Mouse (Mus musculus) embryonic fibroblast, embryonic 13.5 days (primary cell): ENCODE measurements around the gene Prex1.

ENCODE experiments used
- CTCF ChIP-seq: IDR thresholded peaks from 2 replicates; pipeline ENCODE4 v1.5.1; 2011; ENCODE audit warnings: mild to moderate bottlenecking, control low read depth, low read length, moderate library complexity, borderline replicate concordance; ENCODE audit not compliant: insufficient read depth
- POLR2A ChIP-seq: IDR thresholded peaks from 2 replicates; pipeline ENCODE4 v1.6.1; 2011; ENCODE audit warnings: low read depth, mild to moderate bottlenecking, control low read depth, low read length, moderate library complexity

GRCm38 (mm10) chr2:166617706-166618105 lies 95.9 kb downstream of the Prex1 start:
- no peak for TF ChIP-seq CTCF
- no peak for TF ChIP-seq POLR2A
